Mouse (Mus musculus) E14TG2a.4 (cell line): ENCODE measurements around the gene Aars.

Experiments
- H3K27me3 ChIP-seq: 2 replicates; pipeline ENCODE4 v1.6.1; 2014; ENCODE audit warnings: low read length, control low read depth; ENCODE audit not compliant: insufficient read depth
- H3K36me3 ChIP-seq: 2 replicates; pipeline ENCODE4 v1.6.1; 2014; ENCODE audit warnings: low read length, control low read depth; ENCODE audit not compliant: insufficient read depth
- H3K4me1 ChIP-seq: replicated peaks from 2 replicates; pipeline ENCODE4 v1.6.1; 2014; ENCODE audit warnings: low read depth, low read length, control low read depth
- H3K4me3 ChIP-seq: replicated peaks from 2 replicates; pipeline ENCODE4 v1.5.1; 2014; ENCODE audit warnings: mild to moderate bottlenecking, low read length
- H3K9me3 ChIP-seq: 2 replicates; pipeline ENCODE4 v1.6.1; 2014; ENCODE audit warnings: low read length, control low read depth
- CTCF ChIP-seq: conservative IDR thresholded peaks from 2 replicates; pipeline ENCODE4 v1.5.1; 2014; ENCODE audit warnings: low read length
- NANOG ChIP-seq: IDR thresholded peaks from 2 replicates; pipeline ENCODE4 v1.6.1; 2014; ENCODE audit warnings: borderline replicate concordance, low read length, mixed read lengths
- POU5F1 ChIP-seq: IDR thresholded peaks from 2 replicates; pipeline ENCODE4 v1.6.1; 2014; ENCODE audit warnings: low read length, borderline replicate concordance

Gene Aars

GRCm38 (mm10) chr8:111027391-111027937, 5.5 kb upstream of the Aars start:
- Histone ChIP-seq H3K9me3 (no peaks in the 10 kb centered on the region), H3K4me3 (peak overlapping the region; percentile 91), H3K4me1 (peaks cover 42% of the 10 kb centered on the region), H3K36me3 (peaks cover 6% of the 10 kb centered on the region; the same call in 1 of the 2 replicates), H3K27me3 (no peaks in the 10 kb centered on the region)
- TF ChIP-seq CTCF (no peak), NANOG (no peak), POU5F1 (no peak)

- Histone ChIP-seq H3K9me3 (no peaks in the 10 kb centered on the region), H3K4me1 (peaks cover 49% of the 10 kb centered on the region), H3K4me3 (peak overlapping the region; percentile 75), H3K36me3 (no peaks in the 10 kb centered on the region), H3K27me3 (no peaks in the 10 kb centered on the region)
- TF ChIP-seq NANOG = no peak
Measured at GRCm38 (mm10) chr8:111029589-111029988, 3.4 kb upstream of the Aars start.

GRCm38 (mm10) chr8:111030045-111030444, 2.9 kb upstream of the Aars start:
- no peaks in the 10 kb centered on the region for H3K36me3 ChIP-seq
- no peaks in the 10 kb centered on the region for H3K27me3 ChIP-seq
- TF ChIP-seq NANOG (no peak), CTCF (no peak), POU5F1 (no peak)
- H3K9me3 ChIP-seq = no peaks in the 10 kb centered on the region
- H3K4me3 ChIP-seq = peak overlapping the region; percentile 75
- peaks cover 54% of the 10 kb centered on the region for H3K4me1 ChIP-seq

GRCm38 (mm10) chr8:111031572-111031971, 1.4 kb upstream of the Aars start, which contains the start of gene Ddx19b:
TSS of gene Ddx19b (minus strand) at chr8:111031751.
- peak within 1 kb of the TSS; percentile 75 for H3K4me3 ChIP-seq
- TF ChIP-seq POU5F1 (no peak), CTCF (no peak), NANOG (peak; percentile 67)
- H3K36me3 ChIP-seq = peaks cover 15% of the 10 kb centered on the region
- H3K9me3 ChIP-seq = no peaks in the 10 kb centered on the region
- peaks cover 69% of the 10 kb centered on the region for H3K4me1 ChIP-seq
- H3K27me3 ChIP-seq = no peaks in the 10 kb centered on the region

GRCm38 (mm10) chr8:111033482-111034215, 705 bp downstream of the Aars start:
- no peaks in the 10 kb centered on the region for H3K27me3 ChIP-seq
- TF ChIP-seq CTCF (no peak), NANOG (no peak), POU5F1 (no peak)

GRCm38 (mm10) chr8:111034276-111034675, 1.3 kb downstream of the Aars start:
- H3K4me3 ChIP-seq = peak overlapping the region; percentile 91
- H3K9me3 ChIP-seq = no peaks in the 10 kb centered on the region
- peaks cover 60% of the 10 kb centered on the region for H3K4me1 ChIP-seq
- TF ChIP-seq POU5F1 (no peak), CTCF (no peak), NANOG (no peak)
- peaks cover 42% of the 10 kb centered on the region for H3K36me3 ChIP-seq
- H3K27me3 ChIP-seq = no peaks in the 10 kb centered on the region

More at GRCm38 (mm10) chr8:111033482-111034215, 705 bp downstream of the Aars start:
- peak overlapping the region; percentile 91 for H3K4me3 ChIP-seq
- H3K36me3 ChIP-seq = peaks cover 35% of the 10 kb centered on the region
- no peaks in the 10 kb centered on the region for H3K9me3 ChIP-seq
- peaks cover 63% of the 10 kb centered on the region for H3K4me1 ChIP-seq

GRCm38 (mm10) chr8:111036591-111036990, 3.6 kb downstream of the Aars start:
- TF ChIP-seq CTCF (no peak), NANOG (no peak), POU5F1 (no peak)
- Histone ChIP-seq H3K36me3 (peaks cover 65% of the 10 kb centered on the region), H3K27me3 (no peaks in the 10 kb centered on the region), H3K9me3 (no peaks in the 10 kb centered on the region), H3K4me1 (peaks cover 49% of the 10 kb centered on the region), H3K4me3 (no peak overlapping the region)

- H3K27me3 ChIP-seq = no peaks in the 10 kb centered on the region
- H3K9me3 ChIP-seq = no peaks in the 10 kb centered on the region
Measured at GRCm38 (mm10) chr8:111042546-111042945, 9.6 kb downstream of the Aars start.

More at GRCm38 (mm10) chr8:111042546-111042945, 9.6 kb downstream of the Aars start:
- Histone ChIP-seq H3K36me3 (peaks cover 100% of the 10 kb centered on the region), H3K4me1 (peaks cover 24% of the 10 kb centered on the region), H3K4me3 (no peak overlapping the region)
- TF ChIP-seq NANOG = no peak
- TF ChIP-seq CTCF = no peak
- TF ChIP-seq POU5F1 = no peak
